Mouse (Mus musculus) hindbrain, embryonic 12.5 days (tissue): Measurements from ENCODE around the gene Smox. TPM values are rescaled to one million over a fixed set of nuclear protein-coding genes. Genes with fewer than 3 reads are reported as not detected.

Source experiments
- ATAC-seq: fragments of 200-750 bp; cut with Nextera tagmentation; 2 replicates; pipeline ENCODE4 v1.8.0; 2017; ENCODE audit warnings: moderate TSS enrichment; ENCODE audit not compliant: low FRiP score
- H3K27ac ChIP-seq: fragments of 300-500 bp; sonication (generic); 2 replicates; pipeline ENCODE4 v1.5.1; 2016; ENCODE audit warnings: mild to moderate bottlenecking
- H3K27me3 ChIP-seq: fragments of 300-500 bp; sonication (generic); 2 replicates; pipeline ENCODE4 v1.6.1; 2016; ENCODE audit warnings: mild to moderate bottlenecking
- H3K36me3 ChIP-seq: fragments of 300-500 bp; sonication (generic); 2 replicates; pipeline ENCODE4 v1.6.1; 2016; ENCODE audit warnings: mild to moderate bottlenecking
- H3K4me1 ChIP-seq: fragments of 300-500 bp; sonication (generic); 2 replicates; pipeline ENCODE4 v1.6.1; 2016
- H3K4me2 ChIP-seq: fragments of 300-500 bp; sonication (generic); replicated peaks from 2 replicates; pipeline ENCODE4 v1.6.1; 2016; ENCODE audit warnings: mild to moderate bottlenecking
- H3K4me3 ChIP-seq: fragments of 300-500 bp; sonication (generic); 2 replicates; pipeline ENCODE4 v1.5.1; 2016; ENCODE audit warnings: mild to moderate bottlenecking
- H3K9ac ChIP-seq: fragments of 300-500 bp; sonication (generic); 2 replicates; pipeline ENCODE4 v1.6.1; 2016; ENCODE audit warnings: mild to moderate bottlenecking, moderate library complexity
- H3K9me3 ChIP-seq: fragments of 300-500 bp; sonication (generic); replicated peaks from 2 replicates; pipeline ENCODE4 v1.6.1; 2016; ENCODE audit warnings: mild to moderate bottlenecking
- WGBS: fragments of 180-500 bp; shearing (Covaris S2); methylation state at CpG from one replicate; pipeline ENCODE4 v1.1.7; 2016; 5-methylcytosine and 5-hydroxymethylcytosine counted together
- polyA plus RNA-seq: library from polyadenylated mRNA; unstranded; fragments of >200 nt; fragmentation: Nextera tagmentation; extraction: Ambion mirVana; gene quantifications from 2 replicates; pipeline ENCODE4 v1.2.1, GENCODE M21; 2016

The Smox gene
- polyA plus RNA-seq, 1 experiment from 2014 or later, result 49.3 TPM

DNA sequence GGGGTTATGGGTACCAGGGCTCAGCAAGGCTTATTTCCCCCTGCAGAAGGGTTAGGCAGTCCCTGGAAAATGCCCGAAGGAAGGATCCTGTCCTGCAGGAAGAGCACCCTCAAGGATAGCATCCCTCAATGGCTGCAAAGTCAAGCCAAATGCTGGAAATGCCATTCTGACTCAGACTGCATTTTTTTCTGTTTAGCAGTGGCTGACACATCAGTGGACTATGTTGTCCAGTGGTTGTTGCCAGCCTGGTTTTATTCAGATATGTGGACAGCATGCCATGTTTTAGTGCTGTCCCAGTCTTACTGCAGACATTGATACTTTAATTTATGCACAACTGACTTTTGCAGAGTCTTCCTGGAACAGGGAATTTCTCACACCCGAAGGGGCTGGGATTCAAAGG lies 57.0 kb downstream of the Smox start:
- H3K27ac ChIP-seq, result no peak overlapping the region
- 80% methylated on average over 2 of the region's 2 CpGs for WGBS
- H3K4me1 ChIP-seq, result peaks cover 15% of the 10 kb centered on the region
- H3K4me2 ChIP-seq, result no peak overlapping the region
- no peak for ATAC-seq
- H3K27me3 ChIP-seq, result peaks cover 72% of the 10 kb centered on the region
- H3K36me3 ChIP-seq, result no peaks in the 10 kb centered on the region
- no peak overlapping the region for H3K9ac ChIP-seq
- H3K4me3 ChIP-seq, result no peak overlapping the region
- no peaks in the 10 kb centered on the region for H3K9me3 ChIP-seq

DNA sequence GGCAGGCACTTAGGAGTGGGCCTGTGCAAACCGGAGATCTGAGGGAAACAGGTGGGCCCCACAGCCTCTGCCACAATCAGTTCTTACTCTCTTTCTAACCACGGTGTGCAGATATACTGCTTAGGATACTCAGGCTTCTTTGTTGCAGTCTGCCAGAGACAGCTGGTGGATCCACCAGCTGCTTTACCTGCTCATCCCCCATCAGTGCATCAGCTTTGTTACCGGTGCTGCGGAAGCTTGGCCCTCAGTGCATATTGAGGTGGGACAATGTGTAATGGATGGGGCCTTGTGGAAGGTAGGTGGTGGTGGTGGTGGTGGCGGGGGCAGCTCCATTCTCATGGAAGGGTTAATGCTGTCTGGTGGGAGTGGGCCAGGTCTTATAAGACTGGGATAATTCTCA lies 57.8 kb downstream of the Smox start:
- H3K27ac ChIP-seq, result no peak overlapping the region
- no peaks in the 10 kb centered on the region for H3K36me3 ChIP-seq
- ATAC-seq, result no peak
- no peaks in the 10 kb centered on the region for H3K9me3 ChIP-seq
- peaks cover 65% of the 10 kb centered on the region for H3K27me3 ChIP-seq
- no peak overlapping the region for H3K9ac ChIP-seq
- WGBS, result 86% methylated on average over 5 of the region's 5 CpGs
- peaks cover 15% of the 10 kb centered on the region for H3K4me1 ChIP-seq
- no peak overlapping the region for H3K4me2 ChIP-seq
- no peak overlapping the region for H3K4me3 ChIP-seq

DNA sequence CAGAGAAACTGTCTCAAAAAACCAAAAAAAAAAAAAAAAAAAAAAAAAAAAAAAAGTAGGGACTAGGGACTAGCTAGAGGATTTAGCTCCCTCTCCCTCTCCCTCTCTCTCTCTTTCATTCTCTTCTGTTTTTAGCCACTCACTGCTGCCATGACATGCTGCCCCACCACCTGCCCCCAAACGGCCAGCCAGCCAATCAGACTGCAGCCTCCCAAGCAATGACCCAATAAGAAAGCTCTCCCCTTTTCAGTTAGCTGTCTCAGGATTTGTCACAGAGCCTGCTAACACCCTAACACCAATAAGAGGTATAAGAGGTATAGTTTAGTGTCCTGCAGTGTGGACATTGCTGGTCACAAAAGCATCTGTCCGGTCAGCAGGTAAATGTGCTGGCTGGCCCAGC lies 59.2 kb downstream of the Smox start:
- H3K4me2 ChIP-seq, result no peak overlapping the region
- WGBS, result 82% methylated on average over 2 of the region's 2 CpGs
- no peak overlapping the region for H3K27ac ChIP-seq
- no peaks in the 10 kb centered on the region for H3K9me3 ChIP-seq
- H3K36me3 ChIP-seq, result no peaks in the 10 kb centered on the region
- no peak overlapping the region for H3K9ac ChIP-seq
- no peak for ATAC-seq
- H3K4me1 ChIP-seq, result peaks cover 15% of the 10 kb centered on the region
- peaks cover 58% of the 10 kb centered on the region for H3K27me3 ChIP-seq
- H3K4me3 ChIP-seq, result no peak overlapping the region

DNA sequence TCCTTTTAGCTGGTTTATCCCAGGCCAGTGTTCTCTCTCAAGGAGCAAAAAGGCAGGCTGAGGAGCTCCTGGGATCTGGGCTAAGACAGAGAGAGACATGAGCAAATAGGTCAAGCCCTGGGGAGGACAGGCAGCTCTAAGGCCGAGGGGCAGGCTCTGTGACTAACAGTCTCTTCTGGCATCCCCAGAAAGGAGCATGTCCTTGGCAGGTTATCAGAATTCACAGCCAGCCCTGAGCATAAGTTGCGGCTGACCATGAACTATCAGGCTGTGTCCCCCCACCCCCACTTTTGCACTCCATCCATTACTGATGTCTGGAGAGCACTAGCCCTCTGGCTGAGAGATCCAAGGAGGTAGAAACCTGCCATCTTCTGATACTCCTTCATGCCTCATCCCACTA lies 59.6 kb downstream of the Smox start:
- Histone ChIP-seq H3K9me3 (no peaks in the 10 kb centered on the region), H3K4me2 (no peak overlapping the region), H3K27me3 (peaks cover 53% of the 10 kb centered on the region), H3K9ac (no peak overlapping the region), H3K27ac (no peak overlapping the region), H3K4me3 (no peak overlapping the region), H3K36me3 (no peaks in the 10 kb centered on the region), H3K4me1 (peaks cover 13% of the 10 kb centered on the region)
- WGBS, result 66% methylated on average over 2 of the region's 2 CpGs
- no peak for ATAC-seq

DNA sequence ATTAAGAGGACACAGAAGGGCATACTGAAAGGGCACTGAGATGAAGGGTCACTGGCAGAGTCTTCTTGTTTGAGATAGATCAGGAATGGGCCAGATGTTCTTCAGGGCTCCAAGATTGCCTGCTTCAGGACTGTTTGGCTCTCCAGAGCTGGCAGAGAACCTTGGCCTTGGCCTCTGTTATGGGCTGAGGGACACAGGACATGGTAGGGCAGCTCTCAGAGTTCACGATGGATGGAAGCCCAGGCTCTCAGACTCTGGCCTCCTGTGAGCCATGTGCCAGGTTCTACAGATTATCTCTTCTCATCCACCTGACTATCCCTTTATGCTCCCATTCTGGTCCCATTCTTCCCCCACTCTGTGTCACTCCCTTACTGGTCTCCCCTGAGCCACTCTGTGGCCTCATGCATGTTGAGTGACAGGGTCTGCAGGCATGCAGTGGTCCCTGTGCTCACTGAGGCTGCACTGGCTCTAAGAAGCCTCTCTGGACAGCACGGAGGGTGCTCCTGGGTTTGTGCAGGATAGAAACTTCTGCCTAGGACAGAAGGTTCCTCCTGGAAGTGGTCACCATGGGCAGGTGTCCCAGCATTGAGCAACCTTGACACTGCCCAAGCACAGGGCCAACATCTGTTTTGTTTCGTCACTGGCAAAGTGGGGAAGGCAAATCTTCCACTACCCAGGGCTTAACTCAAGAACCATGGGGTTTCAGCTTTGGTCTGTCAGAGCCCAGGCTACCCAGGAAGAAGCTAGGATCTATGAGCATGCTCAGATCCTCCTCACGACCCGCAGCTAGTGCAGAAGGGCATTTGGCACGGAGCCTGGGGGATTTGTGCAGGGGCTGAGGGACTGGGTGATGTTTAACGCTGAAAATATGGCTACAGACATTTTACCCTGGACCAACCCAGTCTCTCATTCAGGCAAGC lies 60.7 kb downstream of the Smox start:
- Histone ChIP-seq H3K9me3 (no peaks in the 10 kb centered on the region), H3K4me3 (no peak overlapping the region), H3K27me3 (peaks cover 49% of the 10 kb centered on the region), H3K4me1 (peaks cover 5% of the 10 kb centered on the region; the same call in 1 of the 2 replicates), H3K4me2 (no peak overlapping the region), H3K27ac (no peak overlapping the region), H3K9ac (no peak overlapping the region), H3K36me3 (no peaks in the 10 kb centered on the region)
- WGBS, result 67% methylated on average over 7 of the region's 7 CpGs
- ATAC-seq, result no peak

DNA sequence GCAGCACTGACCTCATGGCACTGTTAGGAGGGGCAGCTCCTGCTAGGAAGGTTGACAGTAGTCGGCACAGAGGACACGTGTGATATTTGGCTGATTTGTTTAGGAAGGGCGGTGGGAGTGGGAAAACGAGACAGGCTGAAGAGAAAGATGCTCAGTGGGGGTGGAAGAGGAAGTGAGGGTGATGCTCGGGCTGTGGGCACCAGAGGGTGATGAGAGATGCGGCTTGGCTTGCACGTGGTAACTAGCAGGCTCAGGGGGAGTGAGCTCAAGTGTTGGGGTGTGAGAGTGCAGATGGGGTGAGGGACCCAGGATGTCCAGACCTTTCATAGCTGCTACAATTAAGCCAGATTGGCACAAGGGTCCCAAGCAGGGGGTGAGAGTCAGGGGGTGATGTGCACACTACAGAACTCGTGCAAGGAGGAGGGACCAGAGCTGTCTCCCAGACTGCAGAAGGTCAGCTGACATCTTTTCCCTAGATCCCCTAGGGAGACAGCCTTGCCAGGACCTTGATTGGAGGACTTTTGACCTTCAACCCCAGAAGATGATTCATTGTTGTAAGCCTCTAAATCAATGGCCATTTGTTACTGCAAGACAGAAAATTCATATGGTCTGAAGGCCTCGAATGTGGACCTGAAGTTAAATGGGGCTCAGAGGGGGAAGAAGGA lies 61.6 kb downstream of the Smox start:
- ATAC-seq, result no peak
- peaks cover 5% of the 10 kb centered on the region; the same call in 1 of the 2 replicates for H3K4me1 ChIP-seq
- H3K27ac ChIP-seq, result no peak overlapping the region
- H3K27me3 ChIP-seq, result peaks cover 49% of the 10 kb centered on the region
- WGBS, result 35% methylated on average over 9 of the region's 9 CpGs
- no peak overlapping the region for H3K4me2 ChIP-seq
- no peak overlapping the region for H3K9ac ChIP-seq
- H3K36me3 ChIP-seq, result no peaks in the 10 kb centered on the region
- no peak overlapping the region for H3K4me3 ChIP-seq
- no peaks in the 10 kb centered on the region for H3K9me3 ChIP-seq

DNA sequence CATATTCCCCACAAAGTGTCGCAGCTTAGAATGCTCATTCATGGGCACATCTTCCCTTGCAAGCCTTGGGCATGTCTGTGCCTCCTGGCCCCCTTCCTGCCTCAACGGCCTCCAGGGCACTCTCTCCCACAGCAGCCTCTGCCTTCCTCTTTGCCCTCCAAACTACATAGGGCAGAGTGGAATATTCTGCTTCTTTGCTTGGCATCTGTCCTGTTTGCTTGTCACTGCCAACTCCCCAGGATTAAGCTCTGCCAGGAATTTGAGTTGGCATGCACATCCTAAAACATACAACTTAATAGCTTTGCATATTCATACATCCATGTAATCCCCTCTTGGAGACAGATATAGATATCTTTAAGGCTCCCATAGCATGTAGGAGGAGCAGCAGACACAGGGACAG lies 66.6 kb downstream of the Smox start:
- peaks cover 22% of the 10 kb centered on the region for H3K4me1 ChIP-seq
- 85% methylated on average over 2 of the region's 2 CpGs for WGBS
- H3K27ac ChIP-seq, result no peak overlapping the region

DNA sequence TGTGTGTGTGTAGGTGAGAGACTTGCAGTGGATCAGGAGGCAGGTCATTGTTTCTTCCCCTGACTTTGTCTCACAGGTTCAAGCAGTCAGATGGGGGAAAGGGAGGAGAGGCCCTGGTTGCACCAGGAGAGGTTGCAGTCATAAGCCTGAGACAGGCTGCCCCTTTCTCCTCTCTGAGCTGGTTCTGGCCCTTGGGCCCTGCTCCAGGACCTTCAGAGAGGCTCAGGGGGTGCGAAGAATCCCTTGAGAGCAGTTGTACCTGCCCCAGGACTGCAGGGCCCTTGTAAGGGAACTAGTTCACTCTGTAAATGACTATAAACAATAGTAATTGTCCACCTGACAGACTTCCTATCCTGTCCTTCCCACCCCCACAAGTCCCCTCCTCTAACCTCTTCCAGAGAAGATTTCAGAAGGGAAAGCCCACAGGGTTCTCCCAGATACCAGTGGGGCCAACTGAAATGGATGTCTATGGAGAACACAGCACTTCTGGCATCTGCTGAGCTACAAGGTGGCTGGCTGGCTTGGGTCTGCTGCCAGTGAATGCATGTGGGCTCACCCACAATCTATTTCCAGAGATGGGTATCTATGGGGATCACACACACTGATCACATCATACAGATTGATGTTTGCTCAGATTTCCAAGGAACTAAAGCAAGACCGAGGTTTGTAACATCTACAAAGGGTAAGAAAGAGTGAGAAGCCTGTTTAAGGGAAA lies 69.1 kb downstream of the Smox start:
- Histone ChIP-seq H3K27me3 (peaks cover 89% of the 10 kb centered on the region), H3K9me3 (no peaks in the 10 kb centered on the region), H3K4me2 (no peak overlapping the region), H3K9ac (no peak overlapping the region), H3K4me1 (peaks cover 19% of the 10 kb centered on the region), H3K27ac (no peak overlapping the region), H3K36me3 (no peaks in the 10 kb centered on the region), H3K4me3 (no peak overlapping the region)
- WGBS, result 44% methylated on average over 2 of the region's 2 CpGs
- ATAC-seq, result no peak

More for the DNA sequence above, 66.6 kb downstream of the Smox start:
- peaks cover 68% of the 10 kb centered on the region for H3K27me3 ChIP-seq
- H3K9ac ChIP-seq, result no peak overlapping the region
- H3K4me2 ChIP-seq, result no peak overlapping the region
- H3K4me3 ChIP-seq, result no peak overlapping the region
- no peak for ATAC-seq
- H3K9me3 ChIP-seq, result no peaks in the 10 kb centered on the region
- H3K36me3 ChIP-seq, result no peaks in the 10 kb centered on the region

DNA sequence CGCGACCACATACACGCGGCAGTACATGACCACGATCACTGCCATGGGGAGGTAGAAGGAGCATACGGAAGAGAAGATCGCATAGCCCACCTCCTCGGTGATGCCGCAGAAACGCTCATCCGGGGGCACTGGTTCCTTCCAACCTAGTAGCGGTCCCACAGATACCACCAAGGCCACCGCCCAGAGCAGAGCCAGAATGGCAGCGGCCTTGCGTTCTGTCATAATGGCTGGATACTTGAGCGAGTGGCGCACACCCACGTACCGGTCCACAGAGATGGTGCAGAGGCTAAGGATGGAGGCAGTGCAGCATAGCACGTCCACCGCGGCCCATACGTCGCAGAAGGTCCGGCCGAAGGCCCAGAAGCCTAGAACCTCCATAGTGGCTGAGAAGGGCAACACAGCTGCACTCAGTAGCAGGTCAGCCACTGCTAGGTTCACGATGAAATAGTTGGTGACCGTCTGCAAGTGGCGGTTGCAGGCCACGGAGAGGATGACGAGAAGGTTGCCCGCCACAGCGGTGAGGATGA lies 70.1 kb downstream of the Smox start:
- Histone ChIP-seq H3K27me3 (peaks cover 91% of the 10 kb centered on the region), H3K4me2 (peak overlapping the region; percentile 89), H3K36me3 (no peaks in the 10 kb centered on the region), H3K9me3 (no peaks in the 10 kb centered on the region), H3K4me1 (peaks cover 19% of the 10 kb centered on the region), H3K4me3 (peak overlapping the region; percentile 51), H3K27ac (no peak overlapping the region), H3K9ac (peak overlapping the region; percentile 55; the same call in 1 of the 2 replicates)
- 0 out of 2 replicates have a peak, but pooled peaks have one; percentile 32 for ATAC-seq
- 6% methylated on average over 33 of the region's 33 CpGs for WGBS

DNA sequence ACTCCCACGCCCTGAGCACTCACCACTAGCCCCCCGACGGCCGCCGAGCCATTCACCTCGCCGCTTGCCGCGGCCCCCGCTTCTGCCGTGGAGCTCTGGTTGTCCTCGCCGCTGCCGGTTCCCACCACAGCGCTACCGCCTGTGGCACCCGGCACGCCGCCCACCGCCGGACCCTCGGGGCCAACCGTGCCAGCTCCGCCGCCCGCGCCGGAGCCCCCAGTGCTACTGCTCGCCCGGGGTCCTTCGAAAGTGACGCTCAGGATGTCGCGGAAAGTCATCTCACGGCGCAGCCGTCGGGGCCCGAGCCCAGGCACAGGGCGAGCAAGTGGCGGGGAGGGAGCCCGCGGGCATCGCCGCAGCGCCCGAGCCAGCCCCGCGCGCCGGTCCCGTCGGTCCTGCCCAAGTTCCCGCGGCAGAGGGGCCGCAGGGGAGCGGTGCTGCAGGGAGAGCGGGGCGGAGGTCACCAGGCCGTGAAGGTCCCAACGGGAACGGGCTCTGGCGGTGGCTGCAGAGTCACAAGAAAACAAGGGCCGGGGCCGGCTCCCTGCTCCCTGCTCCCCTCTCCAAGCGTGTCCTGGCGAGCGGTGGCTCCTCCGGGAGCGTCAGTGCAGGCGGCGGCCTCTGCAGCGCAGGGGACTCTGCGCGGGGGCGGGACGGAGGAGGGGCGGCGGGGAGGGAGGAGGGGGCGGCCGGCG lies 70.7 kb downstream of the Smox start, which contains the start of gene Adra1d:
TSS of gene Adra1d (minus strand) at position 393 of the 695 bp plus-strand sequence.
- Histone ChIP-seq H3K4me1 (peaks cover 19% of the 10 kb centered on the region), H3K27ac (no peak within 1 kb of the TSS), H3K9me3 (no peaks in the 10 kb centered on the region), H3K9ac (peak within 1 kb of the TSS; percentile 55), H3K27me3 (peaks cover 87% of the 10 kb centered on the region), H3K36me3 (no peaks in the 10 kb centered on the region), H3K4me3 (peak within 1 kb of the TSS; percentile 51), H3K4me2 (peak within 1 kb of the TSS; percentile 89)
- whole genome bisulfite sequencing, result under 1% methylated on average over 60 of the region's 82 CpGs
- peak; percentile 67 for ATAC-seq

DNA sequence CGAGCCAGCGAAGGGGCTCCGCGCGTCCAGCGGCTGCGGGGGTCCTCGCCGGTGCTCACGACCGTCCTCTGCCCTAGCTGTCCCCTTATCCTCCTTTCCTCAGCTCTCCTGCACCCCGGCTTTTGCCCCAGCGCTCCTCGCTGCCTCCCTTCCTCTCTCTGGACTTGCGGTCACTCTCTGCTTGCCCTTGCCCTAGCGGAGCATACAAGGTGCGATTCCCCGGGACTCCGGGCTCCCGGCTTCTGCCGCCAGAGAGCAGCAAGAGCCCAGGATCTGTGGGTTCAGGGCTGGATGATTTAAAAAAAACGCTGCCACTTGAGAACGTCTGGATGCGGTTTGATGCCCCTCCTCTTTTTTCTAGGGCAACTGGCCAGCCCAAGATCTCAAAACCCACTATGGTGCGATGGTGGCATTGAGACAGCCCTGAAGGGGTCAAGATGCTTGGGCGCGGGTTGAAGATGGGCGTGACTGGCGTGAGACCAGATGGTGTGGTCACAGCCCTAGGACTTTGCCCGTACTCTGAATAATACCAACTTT lies 71.4 kb downstream of the Smox start:
- H3K9me3 ChIP-seq, result no peaks in the 10 kb centered on the region
- peak overlapping the region; percentile 51 for H3K4me3 ChIP-seq
- under 1% methylated on average over 23 of the region's 30 CpGs for WGBS
- no peaks in the 10 kb centered on the region for H3K36me3 ChIP-seq
- H3K4me1 ChIP-seq, result peaks cover 19% of the 10 kb centered on the region
- H3K27me3 ChIP-seq, result peaks cover 81% of the 10 kb centered on the region
- H3K27ac ChIP-seq, result no peak overlapping the region
- H3K9ac ChIP-seq, result peak overlapping the region; percentile 55
- peak overlapping the region; percentile 89 for H3K4me2 ChIP-seq
- ATAC-seq, result peak; percentile 40
